Mouse (Mus musculus): ENCODE results near the gene Platr17. TPM values are rescaled to one million over a fixed set of nuclear protein-coding genes. Genes with fewer than 3 reads are reported as not detected.

The Platr17 gene
- total RNA-seq, 4 experiments from 2014 or later, result 1.3 to 1.6 TPM; not detected in 2

DNA sequence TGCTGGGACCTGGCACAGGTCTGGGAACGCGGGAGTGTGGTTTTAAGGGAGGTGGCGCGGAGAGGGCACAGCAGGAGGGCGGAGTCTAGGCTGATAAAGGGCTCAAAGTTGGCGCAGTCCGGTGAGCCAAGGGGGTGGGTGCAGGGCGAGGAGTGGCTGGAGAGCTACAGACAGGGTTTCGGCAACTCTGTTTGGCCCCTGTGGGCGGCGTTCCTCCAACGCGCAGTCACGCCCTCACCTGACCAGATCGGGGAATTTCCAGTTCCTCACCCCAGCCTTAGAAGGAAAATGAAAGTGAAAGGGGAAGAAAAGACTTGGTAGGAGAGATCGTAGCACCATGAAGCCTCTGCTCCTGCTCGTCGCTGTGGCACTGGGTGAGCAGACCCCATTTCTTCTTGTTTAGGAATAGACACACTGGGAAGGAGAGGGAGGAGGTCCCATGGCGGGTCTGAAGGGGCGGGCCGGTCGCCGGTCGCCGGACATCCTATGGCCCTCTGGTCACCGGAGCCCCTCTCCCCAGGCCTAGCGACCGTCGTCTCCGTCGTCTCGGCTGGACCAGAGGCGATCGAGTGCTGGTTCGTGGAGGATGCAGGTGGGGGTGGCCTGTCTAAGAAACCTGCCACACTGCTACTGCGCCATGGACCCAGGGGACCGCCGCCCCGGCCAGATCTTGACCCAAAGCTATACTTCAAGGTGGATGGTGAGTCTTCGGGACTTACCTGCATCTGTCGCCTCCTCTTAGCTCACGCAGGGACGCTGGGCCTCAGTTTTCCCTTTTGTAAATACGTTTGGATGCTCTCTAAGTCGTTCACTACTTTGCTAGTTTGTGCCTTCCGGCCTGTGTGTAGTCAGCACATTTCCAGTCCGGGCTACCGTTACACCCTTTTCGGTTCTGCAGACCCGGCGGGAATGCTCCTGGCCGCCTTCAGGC lies 14.7 kb downstream of the Platr17 start:
- DNase-seq (ENCODE audit: low spot score in 2 of 2), result peak; percentile 47 to 49

DNA sequence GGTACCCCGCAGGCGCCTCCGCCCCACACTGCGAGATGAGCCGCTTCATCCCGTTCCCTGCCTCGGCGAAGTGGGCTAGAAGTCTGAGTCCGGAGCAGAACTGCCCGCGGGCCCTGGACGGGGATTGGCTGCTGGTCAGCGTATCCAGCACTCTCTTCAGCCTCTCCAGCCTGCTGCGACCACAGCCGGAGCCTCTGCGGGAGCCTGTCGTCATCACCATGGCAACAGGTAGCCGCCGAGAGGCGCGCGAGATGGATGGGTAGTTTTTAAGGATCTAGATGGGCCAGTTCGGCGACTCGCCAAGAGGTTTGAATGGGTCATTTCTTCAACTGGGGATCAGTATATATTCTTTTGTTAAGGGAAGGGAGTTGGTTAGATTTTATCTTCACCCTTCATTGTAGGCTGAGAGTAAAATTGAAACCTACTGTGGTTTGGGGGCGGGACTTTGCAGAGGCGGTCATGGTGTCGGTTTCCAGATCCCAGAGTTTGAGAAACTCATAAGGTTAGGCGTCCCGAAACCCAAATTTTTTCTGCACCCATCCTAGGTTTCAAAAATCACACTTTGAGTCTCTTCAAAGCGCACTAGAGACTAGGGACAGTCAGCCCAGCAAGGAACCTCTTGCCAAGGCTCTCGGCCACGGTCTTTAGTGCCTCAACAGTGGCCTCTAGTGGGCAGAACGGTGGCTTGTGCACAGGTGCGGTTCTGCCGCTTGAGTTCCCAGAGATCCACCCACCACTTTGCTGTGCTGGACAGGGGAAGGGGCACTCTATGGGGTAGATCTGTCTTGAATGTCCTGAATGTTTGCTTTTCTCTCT lies 15.6 kb downstream of the Platr17 start:
- DNase-seq (ENCODE audit: low spot score in 2 of 2), result peak; percentile 67 to 72

- peak in 1 of 2 experiments; percentile 8 for DNase-seq (ENCODE audit: low spot score in 2 of 2)
Measured at GRCm38 (mm10) chr17:33921361-33921760, 16.4 kb downstream of the Platr17 start.

GRCm38 (mm10) chr17:33924577-33925283 lies 19.8 kb downstream of the Platr17 start:
- DNase-seq (ENCODE audit: low spot score in 2 of 2), result no peak

GRCm38 (mm10) chr17:33925406-33926116 lies 20.6 kb downstream of the Platr17 start:
- no peak for DNase-seq (ENCODE audit: low spot score in 2 of 2)

DNA sequence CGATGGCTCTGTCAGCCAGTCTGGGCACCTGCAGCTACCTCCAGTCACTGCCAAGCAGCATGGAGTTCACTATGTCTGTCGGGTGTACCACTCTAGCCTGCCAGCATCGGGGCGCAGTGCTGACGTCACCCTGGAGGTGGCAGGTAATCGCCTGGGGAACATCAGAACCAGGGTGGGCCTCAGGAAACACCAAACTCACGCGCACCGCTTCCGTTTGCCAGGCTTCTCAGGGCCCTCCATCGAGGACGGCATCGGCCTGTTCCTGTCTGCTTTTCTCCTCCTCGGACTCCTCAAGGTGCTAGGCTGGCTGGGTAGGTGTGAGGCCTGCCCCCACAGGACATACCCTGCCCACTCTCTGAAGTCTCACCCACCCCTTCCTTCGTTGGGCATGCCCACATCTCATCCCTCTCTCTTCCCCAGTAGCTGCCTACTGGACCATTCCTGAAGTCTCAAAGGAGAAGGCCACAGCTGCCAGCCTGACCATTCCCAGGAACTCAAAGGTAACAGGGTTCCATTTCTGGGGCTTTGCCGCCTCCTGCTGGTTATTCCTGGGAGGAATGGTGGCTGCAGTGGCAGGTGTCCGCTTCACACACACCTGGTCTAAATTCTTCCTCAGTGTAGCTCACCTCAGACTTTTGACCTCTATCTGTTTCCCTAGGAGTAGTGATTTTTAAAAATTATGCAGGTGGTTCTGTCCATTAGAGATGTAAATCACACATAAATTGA lies 21.4 kb downstream of the Platr17 start:
- DNase-seq (ENCODE audit: low spot score in 2 of 2), result no peak

DNA sequence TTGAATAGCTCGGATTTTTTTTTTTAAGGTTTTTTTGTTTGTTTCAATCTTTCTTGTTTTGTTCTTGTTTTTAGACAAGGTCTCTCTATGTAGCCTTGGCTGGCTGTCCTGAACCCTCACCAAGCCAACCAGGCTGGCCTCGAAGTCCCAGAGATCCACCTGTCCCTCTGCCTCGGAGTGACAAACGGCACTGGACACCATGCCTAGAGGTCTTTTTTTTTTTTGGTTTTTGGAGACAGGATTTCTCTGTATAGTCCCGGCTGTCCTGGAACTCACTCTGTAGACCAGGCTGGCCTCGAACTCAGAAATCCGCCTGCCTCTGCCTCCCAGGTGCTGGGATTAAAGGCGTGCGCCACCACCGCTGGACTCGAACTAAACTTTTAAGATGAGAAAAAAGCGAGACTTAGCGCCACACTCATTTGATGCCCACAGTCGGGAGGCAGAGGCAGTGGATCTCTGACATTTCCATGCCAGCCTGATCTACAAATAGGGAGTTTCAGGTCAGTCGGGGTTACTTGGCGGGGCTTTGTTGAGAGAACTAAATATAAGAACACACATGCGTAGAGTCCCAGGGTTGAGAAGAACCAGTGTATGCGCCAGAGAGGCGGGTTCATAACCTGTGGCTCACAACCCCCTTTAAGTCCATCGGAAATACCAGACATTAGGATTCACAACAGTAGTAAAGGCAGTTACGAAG lies 23.5 kb downstream of the Platr17 start:
- no peak for DNase-seq (ENCODE audit: low spot score in 2 of 2)

DNA sequence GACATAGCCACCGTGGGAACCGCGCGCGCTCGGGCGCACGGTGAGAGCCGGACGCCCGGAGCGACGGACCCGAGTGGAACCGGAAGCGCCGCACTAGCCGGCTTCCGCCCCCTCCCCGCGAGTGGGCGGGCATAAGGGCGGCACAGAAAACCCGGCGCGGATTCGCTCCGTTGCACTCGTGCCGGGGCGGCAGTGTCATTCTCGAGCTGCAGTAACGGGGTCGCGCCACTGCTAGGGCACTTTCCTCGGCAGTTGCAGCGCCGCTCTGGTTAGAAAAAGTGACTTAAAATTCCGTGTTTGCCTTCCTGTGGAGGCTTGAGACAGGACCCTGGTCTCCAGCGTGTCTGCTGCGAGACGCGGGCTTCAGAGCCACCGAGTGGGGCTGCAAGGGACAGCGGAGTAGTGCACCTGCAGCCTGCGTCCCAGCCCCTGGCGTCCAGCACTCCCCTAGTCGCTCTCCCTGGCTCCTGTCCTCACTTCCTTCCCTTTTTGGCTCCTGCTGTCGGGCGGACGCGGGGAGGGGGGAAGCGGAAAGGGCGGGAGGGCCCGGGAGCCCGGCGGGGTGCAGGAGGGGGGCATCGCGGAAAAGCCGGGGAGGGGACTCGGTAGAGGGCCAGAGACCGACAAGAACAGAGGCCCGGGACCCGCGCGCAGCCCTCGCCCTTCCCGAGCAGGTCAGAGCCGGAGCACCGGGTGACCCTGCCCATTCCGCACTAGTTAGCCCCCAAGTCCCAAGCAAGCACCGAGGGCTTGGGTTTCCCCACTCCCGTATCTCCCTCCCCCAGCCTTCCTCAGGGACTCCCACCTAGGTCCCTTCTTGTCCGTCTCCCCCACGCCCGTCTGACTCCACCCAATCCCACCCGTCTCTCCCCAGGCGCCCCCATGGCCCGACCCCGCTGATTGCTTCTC lies 24.7 kb downstream of the Platr17 start, which contains the start of gene Rgl2:
Rgl2 (plus strand) TSS at position 173 of the 909 bp plus-strand sequence.
- DNase-seq (ENCODE audit: low spot score in 2 of 2), result peak; percentile 87 to 89

DNA sequence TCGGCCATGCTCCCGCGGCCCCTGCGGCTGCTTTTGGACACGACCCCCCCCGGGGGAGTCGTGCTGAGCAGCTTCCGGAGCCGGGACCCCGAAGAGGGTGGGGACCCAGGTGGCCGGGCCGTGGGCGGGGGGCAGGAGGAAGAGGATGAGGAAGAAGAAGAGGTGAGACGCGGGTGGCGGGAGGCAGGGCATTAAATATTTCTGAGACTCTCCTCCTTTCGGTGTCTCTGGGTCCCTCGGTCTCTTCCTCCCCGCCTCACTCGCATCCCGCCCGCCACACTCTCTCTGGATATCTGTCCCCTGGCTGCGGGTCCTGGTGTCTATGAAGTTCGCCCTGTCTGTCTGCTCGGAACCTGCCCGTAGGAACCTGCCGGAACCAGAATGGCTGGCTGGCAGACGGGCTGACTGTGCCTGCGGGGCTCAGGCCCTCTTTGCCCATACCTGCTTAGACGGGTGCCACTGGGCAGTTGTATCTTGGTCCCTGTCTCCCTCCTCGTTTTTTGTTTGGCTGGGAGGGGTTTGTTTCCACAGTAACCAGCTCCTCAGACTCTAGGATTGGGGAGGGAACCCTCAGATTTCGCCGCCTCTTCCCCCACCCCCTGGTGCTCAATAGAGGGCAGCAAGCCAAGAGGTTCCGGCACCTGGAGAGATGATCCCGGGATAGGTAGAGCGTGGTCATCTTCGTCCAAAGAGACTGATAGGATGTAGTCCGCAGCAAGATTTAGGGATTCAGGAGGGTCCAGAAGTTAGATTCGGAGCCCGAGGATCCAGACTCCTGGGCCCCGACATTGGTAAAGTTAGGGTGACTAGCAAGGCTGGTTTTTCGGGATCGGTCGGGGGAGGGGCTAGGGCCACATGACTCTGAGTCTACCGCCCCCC lies 25.6 kb downstream of the Platr17 start:
- DNase-seq (ENCODE audit: low spot score in 2 of 2), result peak in 1 of 2 experiments; percentile 68

GRCm38 (mm10) chr17:33931159-33931866 lies 26.4 kb downstream of the Platr17 start:
- DNase-seq (ENCODE audit: low spot score in 2 of 2), result peak in 1 of 2 experiments; percentile 22

GRCm38 (mm10) chr17:33931947-33932346 lies 27.0 kb downstream of the Platr17 start:
- peak in 1 of 2 experiments; percentile 22 for DNase-seq (ENCODE audit: low spot score in 2 of 2)

GRCm38 (mm10) chr17:33932448-33932847 lies 27.5 kb downstream of the Platr17 start:
- DNase-seq (ENCODE audit: low spot score in 2 of 2), result no peak

DNA sequence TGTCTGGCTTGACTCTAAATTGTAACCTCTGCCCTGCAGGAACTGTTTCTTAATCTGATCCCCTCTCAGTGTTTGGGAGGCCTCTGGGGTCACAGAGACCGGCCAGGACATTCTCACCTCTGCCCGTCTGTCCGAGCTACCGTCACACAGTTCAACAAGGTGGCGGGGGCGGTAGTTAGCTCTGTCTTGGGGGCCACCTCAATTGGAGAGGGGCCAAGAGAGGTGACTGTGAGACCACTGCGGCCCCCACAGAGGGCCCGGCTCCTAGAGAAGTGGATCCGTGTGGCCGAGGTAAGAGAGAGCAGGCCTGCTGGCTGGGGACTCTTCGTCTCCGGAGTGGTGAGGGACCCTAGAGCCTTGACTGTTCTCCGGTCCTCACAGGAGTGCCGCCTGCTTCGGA lies 28.0 kb downstream of the Platr17 start:
- DNase-seq (ENCODE audit: low spot score in 2 of 2), result peak in 1 of 2 experiments; percentile 17

- no peak for DNase-seq (ENCODE audit: low spot score in 2 of 2)
Measured at GRCm38 (mm10) chr17:33935422-33936055, 30.6 kb downstream of the Platr17 start.

DNA sequence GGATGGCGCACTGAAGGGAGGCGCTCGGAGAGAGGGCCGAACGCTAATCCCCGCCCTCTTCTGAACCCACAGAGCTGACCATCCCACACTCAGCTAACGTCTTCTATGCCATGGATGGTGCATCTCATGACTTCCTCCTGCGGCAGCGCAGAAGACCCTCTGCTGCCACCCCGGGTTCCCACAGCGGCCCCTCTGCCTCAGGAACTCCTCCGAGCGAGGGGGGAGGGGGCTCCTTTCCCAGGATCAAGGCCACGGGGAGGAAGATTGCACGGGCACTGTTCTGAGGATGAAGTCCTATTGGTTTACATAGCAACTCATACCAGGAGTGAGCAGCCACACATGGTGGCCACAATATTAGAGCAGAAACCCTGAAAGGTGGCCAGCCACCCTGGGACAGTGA lies 32.1 kb downstream of the Platr17 start:
- no peak for DNase-seq (ENCODE audit: low spot score in 2 of 2)

GRCm38 (mm10) chr17:33938783-33939182 lies 33.8 kb downstream of the Platr17 start:
- no peak for DNase-seq (ENCODE audit: low spot score in 2 of 2)
